Mouse (Mus musculus) brain, embryonic 14.5 days (tissue): ENCODE data around the gene Hsf4.

Experiments used
- CTCF ChIP-seq: fragments of 200-500 bp; IDR thresholded peaks from 2 replicates; pipeline ENCODE4 v1.5.1; 2012; ENCODE audit warnings: inconsistent platforms, mild to moderate bottlenecking, moderate library complexity, borderline replicate concordance; ENCODE audit not compliant: insufficient read depth, insufficient read length; ENCODE audit errors: extremely low read depth
- POLR2A ChIP-seq: fragments of 200-500 bp; IDR thresholded peaks from 2 replicates; pipeline ENCODE4 v1.6.1; 2012; ENCODE audit warnings: mild to moderate bottlenecking, inconsistent platforms, borderline replicate concordance; ENCODE audit not compliant: poor library complexity, insufficient read depth, insufficient read length, severe bottlenecking; ENCODE audit errors: extremely low read depth

- TF ChIP-seq POLR2A (no peak), CTCF (no peak)
Observed at GRCm38 (mm10) chr8:105305211-105306145, 35.9 kb downstream of the Hsf4 start, which contains the start of gene Elmo3.
